In the genomic region with DNA sequence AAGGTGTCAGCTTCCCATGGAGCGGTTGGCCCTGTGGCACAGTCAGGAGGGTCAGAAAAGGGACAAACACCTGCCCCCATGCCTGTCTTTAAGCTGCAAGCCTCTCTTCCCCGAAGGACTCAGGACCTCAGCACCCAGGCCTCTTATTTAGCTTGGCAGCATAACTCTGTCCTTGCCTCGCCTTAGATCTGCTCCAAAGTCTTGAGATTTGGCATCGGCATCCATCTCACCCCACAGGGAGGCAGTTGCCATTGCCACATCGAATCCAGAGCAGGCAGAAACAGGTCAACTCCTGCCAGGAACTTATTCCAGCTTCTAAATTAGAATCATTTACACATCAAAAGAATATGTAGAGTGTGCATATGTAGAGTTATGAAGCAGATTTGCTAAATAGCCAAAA, we compare ENCODE assay signal across 21 mouse cellular contexts. TPM values are rescaled to one million over a fixed set of nuclear protein-coding genes. Genes with fewer than 3 reads are reported as not detected.
DNase-seq lines count a peak whose midpoint lies in the region; ATAC-seq lines count a peak whose summit lies in the region.
"Had no signal": no experiment of that assay in that cellular context is flagged by ENCODE, and none has a peak within 500 bp of the region (broad histone marks: within the 10 kb centered on the region; RNA-seq: fewer than 3 reads in every experiment).

No protein-coding gene starts in this region.

- H3K4me1 ChIP-seq in forebrain, embryonic 10.5 days = peaks cover 28% of the 10 kb centered on the region
- peaks cover 18% of the 10 kb centered on the region for H3K4me1 ChIP-seq in forebrain, embryonic 15.5 days
- peaks cover 18% of the 10 kb centered on the region for H3K4me1 ChIP-seq in hindbrain, embryonic 12.5 days
- H3K4me1 ChIP-seq in hindbrain, embryonic 16.5 days (ENCODE audit: control insufficient read depth, insufficient read depth, low read depth, low read length) = peaks cover 3% of the 10 kb centered on the region
- H3K4me1 ChIP-seq: embryonic facial prominence, embryonic 13.5 days; kidney, embryonic 15.5 days; limb, embryonic 10.5 days; stomach, embryonic 15.5 days had no signal

- no peak overlapping the region for H3K4me2 ChIP-seq in forebrain, embryonic 15.5 days (replicated peaks)
- H3K4me2 ChIP-seq in hindbrain, embryonic 12.5 days (replicated peaks) = no peak overlapping the region
- H3K4me2 ChIP-seq in hindbrain, embryonic 16.5 days (ENCODE audit: low read length) = no peak overlapping the region
- H3K4me2 ChIP-seq: embryonic facial prominence, embryonic 13.5 days; kidney, embryonic 15.5 days; midbrain, embryonic 11.5 days; stomach, embryonic 15.5 days had no signal

- no peak for DNase-seq in forebrain, embryonic 10.5 days (ENCODE audit: extremely low spot score, low spot score)
- DNase-seq in NIH3T3 (ENCODE audit: low read depth) = peak; percentile 22
- DNase-seq in brain, adult 2 months (ENCODE audit: low read depth, low spot score) = peak; percentile 30
- DNase-seq in cerebellum, adult 8-10 months = no peak
- no peak for DNase-seq in cerebellum, adult 18-20 months
- DNase-seq: cerebellum, postnatal 36 days; heart, adult 2 months; heart, postnatal 10 days; lung, postnatal 10 days; thymus, postnatal 4 days had no signal

- no peak overlapping the region for H3K9ac ChIP-seq in forebrain, embryonic 15.5 days (replicated peaks)
- no peak overlapping the region for H3K9ac ChIP-seq in hindbrain, embryonic 12.5 days
- no peak overlapping the region for H3K9ac ChIP-seq in hindbrain, embryonic 16.5 days (ENCODE audit: low read depth, low read length)
- H3K9ac ChIP-seq: embryonic facial prominence, embryonic 13.5 days; kidney, embryonic 15.5 days; liver, embryonic 14.5 days; stomach, embryonic 15.5 days had no signal

- H3K4me3 ChIP-seq in forebrain, embryonic 10.5 days = no peak overlapping the region
- H3K4me3 ChIP-seq in forebrain, embryonic 15.5 days = no peak overlapping the region
- H3K4me3 ChIP-seq in hindbrain, embryonic 12.5 days = no peak overlapping the region
- no peak overlapping the region for H3K4me3 ChIP-seq in hindbrain, embryonic 16.5 days (ENCODE audit: low read length)
- H3K4me3 ChIP-seq: embryonic facial prominence, embryonic 13.5 days; heart, adult 2 months; kidney, embryonic 15.5 days; limb, embryonic 10.5 days; stomach, embryonic 15.5 days had no signal

- H3K27me3 ChIP-seq in forebrain, embryonic 10.5 days (ENCODE audit: poor library complexity, severe bottlenecking) = no peaks in the 10 kb centered on the region
- H3K27me3 ChIP-seq in forebrain, embryonic 15.5 days = no peaks in the 10 kb centered on the region
- no peaks in the 10 kb centered on the region for H3K27me3 ChIP-seq in hindbrain, embryonic 12.5 days
- no peaks in the 10 kb centered on the region for H3K27me3 ChIP-seq in hindbrain, embryonic 16.5 days (replicated peaks; ENCODE audit: control insufficient read depth, insufficient read depth, low read length)
- H3K27me3 ChIP-seq: embryonic facial prominence, embryonic 13.5 days; kidney, embryonic 15.5 days; stomach, embryonic 15.5 days had no signal

- no peak for ATAC-seq in forebrain, embryonic 15.5 days (replicated peaks)
- ATAC-seq in hindbrain, embryonic 12.5 days (ENCODE audit: low FRiP score) = no peak
- no peak for ATAC-seq in hindbrain, embryonic 16.5 days
- ATAC-seq: forebrain, embryonic 16.5 days had no signal

- no peaks in the 10 kb centered on the region for H3K36me3 ChIP-seq in forebrain, embryonic 10.5 days (replicated peaks)
- no peaks in the 10 kb centered on the region for H3K36me3 ChIP-seq in forebrain, embryonic 15.5 days
- no peaks in the 10 kb centered on the region for H3K36me3 ChIP-seq in hindbrain, embryonic 12.5 days
- H3K36me3 ChIP-seq in hindbrain, embryonic 16.5 days (ENCODE audit: control insufficient read depth, insufficient read depth, low read length) = no peaks in the 10 kb centered on the region
- H3K36me3 ChIP-seq: embryonic facial prominence, embryonic 13.5 days; kidney, embryonic 15.5 days; limb, embryonic 10.5 days; stomach, embryonic 15.5 days had no signal

- 83% methylated on average over 5 of the region's 5 CpGs for WGBS in forebrain, embryonic 10.5 days
- WGBS in forebrain, embryonic 15.5 days = 54% methylated on average over 5 of the region's 5 CpGs
- WGBS in hindbrain, embryonic 12.5 days = 70% methylated on average over 5 of the region's 5 CpGs
- WGBS in hindbrain, embryonic 16.5 days = 48% methylated on average over 4 of the region's 5 CpGs

- H3K9me3 ChIP-seq in forebrain, embryonic 10.5 days = no peaks in the 10 kb centered on the region; the same call in 1 of the 2 replicates
- no peaks in the 10 kb centered on the region for H3K9me3 ChIP-seq in forebrain, embryonic 15.5 days
- H3K9me3 ChIP-seq in hindbrain, embryonic 12.5 days (replicated peaks) = peaks cover 3% of the 10 kb centered on the region; the same call in 1 of the 2 replicates
- peaks cover 2% of the 10 kb centered on the region; the same call in 1 of the 2 replicates for H3K9me3 ChIP-seq in hindbrain, embryonic 16.5 days (ENCODE audit: control insufficient read depth, low read length)
- H3K9me3 ChIP-seq: embryonic facial prominence, embryonic 13.5 days; kidney, embryonic 15.5 days; limb, embryonic 10.5 days; stomach, embryonic 15.5 days had no signal

- H3K27ac ChIP-seq in forebrain, embryonic 10.5 days = peak overlapping the region; percentile 80
- no peak overlapping the region; the same call in 1 of the 2 replicates for H3K27ac ChIP-seq in forebrain, embryonic 15.5 days (replicated peaks)
- H3K27ac ChIP-seq in hindbrain, embryonic 12.5 days = peak overlapping the region; percentile 69; the same call in 1 of the 2 replicates
- H3K27ac ChIP-seq in hindbrain, embryonic 16.5 days (ENCODE audit: low read depth, low read length) = no peak overlapping the region
- H3K27ac ChIP-seq: embryonic facial prominence, embryonic 13.5 days; heart, adult 2 months; kidney, embryonic 15.5 days; limb, embryonic 10.5 days; liver, embryonic 14.5 days; stomach, embryonic 15.5 days had no signal

RNA-seq across cellular contexts. Expression of a gene that starts 22.8 kb away (rescaled TPM):
- not detected in 2 replicates for polyA plus RNA-seq in forebrain, embryonic 10.5 days (2016; fragmentation: Nextera tagmentation; extraction: Ambion mirVana)
- not detected in 2 replicates for polyA plus RNA-seq in forebrain, embryonic 15.5 days (2015; fragmentation: Nextera tagmentation; extraction: Ambion mirVana)
- polyA plus RNA-seq in hindbrain, embryonic 12.5 days (2016; fragmentation: Nextera tagmentation; extraction: Ambion mirVana) = not detected in 2 replicates
- polyA plus RNA-seq in hindbrain, embryonic 16.5 days (2015; fragmentation: Nextera tagmentation; extraction: Ambion mirVana) = not detected in 2 replicates
- polyA plus RNA-seq: embryonic facial prominence, embryonic 13.5 days; forebrain, embryonic 16.5 days; heart, adult 2 months; intestine, embryonic 14.5 days; kidney, embryonic 15.5 days; limb, embryonic 10.5 days; liver, embryonic 14.5 days; midbrain, embryonic 11.5 days; stomach, embryonic 15.5 days had no signal

RNA-seq across cellular contexts. Expression of a gene that starts 30.3 kb away (rescaled TPM):
- 123 TPM in 2 replicates for polyA plus RNA-seq in forebrain, embryonic 10.5 days (2016; fragmentation: Nextera tagmentation; extraction: Ambion mirVana)
- 61.6 and 62.3 TPM in 2 replicates for polyA plus RNA-seq in forebrain, embryonic 15.5 days (2015; fragmentation: Nextera tagmentation; extraction: Ambion mirVana)
- polyA plus RNA-seq in hindbrain, embryonic 12.5 days (2016; fragmentation: Nextera tagmentation; extraction: Ambion mirVana) = 50.9 and 54.1 TPM in 2 replicates
- polyA plus RNA-seq in hindbrain, embryonic 16.5 days (2015; fragmentation: Nextera tagmentation; extraction: Ambion mirVana) = 37.2 and 40.2 TPM in 2 replicates

RNA-seq across cellular contexts. Expression of a gene that starts 50.7 kb away (rescaled TPM):
- polyA plus RNA-seq in forebrain, embryonic 10.5 days (2016; fragmentation: Nextera tagmentation; extraction: Ambion mirVana) = 930 and 977 TPM in 2 replicates
- 599 and 612 TPM in 2 replicates for polyA plus RNA-seq in forebrain, embryonic 15.5 days (2015; fragmentation: Nextera tagmentation; extraction: Ambion mirVana)
- 673 and 675 TPM in 2 replicates for polyA plus RNA-seq in hindbrain, embryonic 12.5 days (2016; fragmentation: Nextera tagmentation; extraction: Ambion mirVana)
- polyA plus RNA-seq in hindbrain, embryonic 16.5 days (2015; fragmentation: Nextera tagmentation; extraction: Ambion mirVana) = 426 and 444 TPM in 2 replicates

Comparison
In these comparisons a context has a peak if more than half of its experiments do, and no peak if none do; other contexts are left out.
1. H3K27ac ChIP-seq: peak in forebrain, embryonic 10.5 days (single experiment) and hindbrain, embryonic 12.5 days (single experiment); none in forebrain, embryonic 15.5 days (single experiment) and hindbrain, embryonic 16.5 days (single experiment).
2. DNase-seq: peak in NIH3T3 (single experiment) and brain, adult 2 months (single experiment); none in forebrain, embryonic 10.5 days (single experiment), cerebellum, adult 8-10 months (single experiment) and cerebellum, adult 18-20 months (0 of 2).